Mouse (Mus musculus): ENCODE measurements around the gene Olfr958. TPM values are rescaled to one million over a fixed set of nuclear protein-coding genes. Genes with fewer than 3 reads are reported as not detected.

Olfr958 gene
- polyA plus RNA-seq (2012; rRNA removed) = not detected in 2 replicates

DNA sequence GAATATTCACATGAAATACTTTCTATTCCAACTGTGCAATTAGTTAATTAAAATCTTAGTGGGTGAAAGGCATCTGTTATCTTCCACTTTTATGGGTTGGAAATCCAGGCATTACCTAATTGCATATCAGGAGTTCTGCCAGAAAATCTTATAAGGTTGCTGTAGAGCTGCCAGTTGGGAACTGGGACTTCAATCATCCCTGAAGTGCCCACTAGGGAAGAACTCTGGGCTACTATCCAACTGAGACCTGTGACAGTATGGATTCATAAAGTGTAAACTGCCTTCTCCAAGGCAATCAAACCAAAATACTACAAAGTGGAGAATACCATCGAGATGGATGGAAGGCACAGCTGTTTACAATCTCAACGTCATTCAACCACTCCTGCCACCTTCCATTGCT lies at the start of gene Olfr958:
Gene Olfr958, minus strand, starts transcription at position 109 of the 400 bp plus-strand sequence.

DNA sequence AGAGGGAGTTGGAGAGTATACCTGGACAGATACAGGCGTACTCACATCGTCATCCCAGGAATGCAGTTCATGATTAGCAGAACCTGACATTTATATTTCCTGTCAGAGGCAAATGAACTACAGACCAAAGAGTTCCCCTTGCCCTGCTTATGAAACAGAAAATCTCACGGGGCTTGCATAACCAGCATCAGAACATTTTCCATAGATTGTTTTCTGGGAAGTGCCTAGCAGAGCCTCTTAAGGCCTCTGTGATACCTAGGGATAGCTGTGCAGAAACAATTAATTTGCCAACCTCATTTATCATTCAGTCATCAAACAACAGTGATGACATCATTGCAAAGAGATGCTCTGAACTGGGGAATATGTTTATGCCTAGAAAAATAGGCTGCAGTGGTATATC lies 21.6 kb upstream of the Olfr958 start, which contains the start of gene Olfr959:
Gene Olfr959, minus strand, starts transcription at position 101 of the 400 bp plus-strand sequence.

DNA sequence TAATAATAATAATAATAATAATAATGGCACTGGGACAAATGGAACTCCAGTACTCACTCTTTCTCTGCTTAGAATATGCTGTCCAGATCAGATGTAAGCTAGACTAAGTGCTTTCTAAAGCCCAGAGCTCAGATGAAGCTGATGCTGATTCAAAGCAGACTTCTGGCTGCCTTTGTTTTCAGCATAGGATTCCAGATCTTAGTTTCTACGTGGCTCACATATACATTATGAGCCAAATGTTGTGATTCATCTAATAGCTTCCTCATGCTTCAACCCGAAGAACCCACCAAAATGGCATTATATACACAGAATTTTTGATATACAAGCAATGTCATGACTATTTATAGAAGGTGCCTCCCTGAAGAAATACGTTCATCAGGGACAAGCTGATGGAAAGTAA lies 38.3 kb downstream of the Olfr958 start, which contains the start of gene Olfr957:
Gene Olfr957, minus strand, starts transcription at position 279 of the 400 bp plus-strand sequence.

Other genes starting within 250 kb of the Olfr958 start
- gene Olfr948, start 228.0 kb downstream of the Olfr958 start, polyA plus RNA-seq (2012; rRNA removed) = not detected in 2 replicates
- not detected in 2 replicates for gene Olfr951, start 166.6 kb downstream of the Olfr958 start, polyA plus RNA-seq (2012; rRNA removed)
- gene Olfr952, start 126.9 kb downstream of the Olfr958 start, polyA plus RNA-seq (2012; rRNA removed) = not detected in 2 replicates
- not detected in 2 replicates for gene Olfr954, start 97.4 kb downstream of the Olfr958 start, polyA plus RNA-seq (2012; rRNA removed)
- gene Olfr955, start 82.1 kb downstream of the Olfr958 start, polyA plus RNA-seq (2012; rRNA removed) = not detected in 2 replicates
- not detected in 2 replicates for gene Olfr44, start 60.1 kb downstream of the Olfr958 start, polyA plus RNA-seq (2012; rRNA removed)
- gene Olfr957, start 38.2 kb downstream of the Olfr958 start, polyA plus RNA-seq (2012; rRNA removed) = not detected in 2 replicates
- gene Olfr959, start 21.5 kb upstream of the Olfr958 start, polyA plus RNA-seq (2012; rRNA removed) = not detected in 2 replicates
- gene AW551984, start 50.3 kb upstream of the Olfr958 start, polyA plus RNA-seq (2012; rRNA removed) = 13.6 and 24.2 TPM in 2 replicates
- 0.04 TPM in 1 of 2 replicates, not detected in the other for gene Olfr148, start 56.6 kb upstream of the Olfr958 start, polyA plus RNA-seq (2012; rRNA removed)
- gene Olfr960, start 67.3 kb upstream of the Olfr958 start, polyA plus RNA-seq (2012; rRNA removed) = 0.07 TPM in 1 of 2 replicates, not detected in the other
- not detected in 2 replicates for gene Olfr961, start 91.0 kb upstream of the Olfr958 start, polyA plus RNA-seq (2012; rRNA removed)
- gene Olfr963, start 113.2 kb upstream of the Olfr958 start, polyA plus RNA-seq (2012; rRNA removed) = not detected in 2 replicates
- not detected in 2 replicates for gene Olfr149, start 153.1 kb upstream of the Olfr958 start, polyA plus RNA-seq (2012; rRNA removed)
- gene Olfr965, start 157.3 kb upstream of the Olfr958 start, polyA plus RNA-seq (2012; rRNA removed) = not detected in 2 replicates
- not detected in 2 replicates for gene Olfr150, start 176.9 kb upstream of the Olfr958 start, polyA plus RNA-seq (2012; rRNA removed)
- not detected in 2 replicates for gene Olfr967, start 192.2 kb upstream of the Olfr958 start, polyA plus RNA-seq (2012; rRNA removed)
- not detected in 2 replicates for gene Olfr968, start 229.2 kb upstream of the Olfr958 start, polyA plus RNA-seq (2012; rRNA removed)
- gene Olfr969, start 236.9 kb upstream of the Olfr958 start, polyA plus RNA-seq (2012; rRNA removed) = not detected in 2 replicates

All from central nervous system, embryonic 11.5 days (tissue).